Mouse (Mus musculus) C2C12 (cell line): ENCODE results near the gene Mylk2.

Source experiments
- CTCF ChIP-seq: IDR thresholded peaks from one replicate; pipeline ENCODE4 v1.5.1; 2011; ENCODE audit not compliant: control insufficient read depth, insufficient read depth, insufficient read length
- MAX ChIP-seq: IDR thresholded peaks from one replicate; pipeline ENCODE4 v1.6.1; 2011; ENCODE audit warnings: mild to moderate bottlenecking, control low read depth
- MYOD1 ChIP-seq: IDR thresholded peaks from one replicate; pipeline ENCODE4 v1.6.1; 2011; ENCODE audit warnings: low read depth; ENCODE audit not compliant: control insufficient read depth, insufficient read length
- MYOG ChIP-seq: IDR thresholded peaks from one replicate; pipeline ENCODE4 v1.6.1; 2011; ENCODE audit not compliant: control insufficient read depth, insufficient read length; ENCODE audit errors: extremely low read depth
- USF1 ChIP-seq: IDR thresholded peaks from one replicate; pipeline ENCODE4 v1.6.1; 2011; ENCODE audit warnings: low read depth, mild to moderate bottlenecking, control low read depth, moderate library complexity

- TF ChIP-seq CTCF: no peak
- no peak for TF ChIP-seq MYOG
- no peak for TF ChIP-seq MYOD1
- no peak for TF ChIP-seq MAX
- TF ChIP-seq USF1: no peak
Measured at GRCm38 (mm10) chr2:152950358-152951064, 39.4 kb downstream of the Mylk2 start.
